Mouse (Mus musculus): ENCODE results near the gene Kat2a. TPM values are rescaled to one million over a fixed set of nuclear protein-coding genes. Genes with fewer than 3 reads are reported as not detected.
A peak's percentile ranks its signal among the peaks of the same experiment; 100 is the strongest.

The Kat2a gene
- total RNA-seq, 2 experiments from 2014 or later: 68.3 to 68.6 TPM

- intact Hi-C loops (cut with DNase I): loop anchor here (2.0 to 5.0 kb wide), 2 partner anchors 46 to 242 kb away; no protein-coding TSS in a partner anchor
- DNase-seq (ENCODE audit: extremely low spot score in 1 of 2, low spot score in 2 of 2): no peak
Measured at GRCm38 (mm10) chr11:100714948-100715347, 2.7 kb upstream of the Kat2a start.

GRCm38 (mm10) chr11:100714534-100714915, 2.3 kb upstream of the Kat2a start:
- peak; percentile 71 to 88 for DNase-seq (ENCODE audit: extremely low spot score in 1 of 2, low spot score in 2 of 2)
- intact Hi-C loops (cut with DNase I): loop anchor here (2.0 to 5.0 kb wide), 2 partner anchors 46 to 243 kb away; no protein-coding TSS in a partner anchor

GRCm38 (mm10) chr11:100713735-100714533, 1.7 kb upstream of the Kat2a start, which contains the start of gene Hspb9:
TSS of gene Hspb9 (plus strand) at chr11:100713850.
- intact Hi-C loops (cut with DNase I): loop anchor here (2.0 to 5.0 kb wide), 2 partner anchors 47 to 243 kb away; no protein-coding TSS in a partner anchor
- peak in 1 of 2 experiments; percentile 86 for DNase-seq (ENCODE audit: extremely low spot score in 1 of 2, low spot score in 2 of 2)

GRCm38 (mm10) chr11:100713174-100713573, 909 bp upstream of the Kat2a start:
- intact Hi-C loops (cut with DNase I): loop anchor here (5.0 kb wide), 1 partner anchor 244 kb away; no protein-coding TSS in a partner anchor
- DNase-seq (ENCODE audit: extremely low spot score in 1 of 2, low spot score in 2 of 2): no peak

GRCm38 (mm10) chr11:100710977-100711376, 1.3 kb downstream of the Kat2a start:
- intact Hi-C loops (cut with DNase I): loop anchor here (5.0 kb wide), 1 partner anchor 246 kb away; no protein-coding TSS in a partner anchor
- DNase-seq (ENCODE audit: extremely low spot score in 1 of 2, low spot score in 2 of 2): no peak

GRCm38 (mm10) chr11:100710528-100710927, 1.7 kb downstream of the Kat2a start:
- intact Hi-C loops (cut with DNase I): loop anchor here (5.0 kb wide), 1 partner anchor 247 kb away; no protein-coding TSS in a partner anchor
- no peak for DNase-seq (ENCODE audit: extremely low spot score in 1 of 2, low spot score in 2 of 2)

GRCm38 (mm10) chr11:100709201-100709810, 3.0 kb downstream of the Kat2a start:
- intact Hi-C loops (cut with DNase I): no loop called here
- DNase-seq (ENCODE audit: extremely low spot score in 1 of 2, low spot score in 2 of 2): no peak

- intact Hi-C loops (cut with DNase I): no loop called here
- DNase-seq (ENCODE audit: extremely low spot score in 1 of 2, low spot score in 2 of 2): no peak
Measured at GRCm38 (mm10) chr11:100705095-100705747, 7.0 kb downstream of the Kat2a start.

- intact Hi-C loops (cut with DNase I): loop anchor here (2.0 kb wide), 1 partner anchor 133 kb away; no protein-coding TSS in a partner anchor
- DNase-seq (ENCODE audit: extremely low spot score in 1 of 2, low spot score in 2 of 2): no peak
Measured at GRCm38 (mm10) chr11:100703851-100704531, 8.3 kb downstream of the Kat2a start, which contains the start of gene Dhx58. TSS of gene Dhx58 (minus strand) at chr11:100704271.

- intact Hi-C loops (cut with DNase I): loop anchor here (2.0 kb wide), 1 partner anchor 133 kb away; no protein-coding TSS in a partner anchor
- no peak for DNase-seq (ENCODE audit: extremely low spot score in 1 of 2, low spot score in 2 of 2)
Measured at GRCm38 (mm10) chr11:100703366-100703765, 8.9 kb downstream of the Kat2a start.

GRCm38 (mm10) chr11:100702906-100703305, 9.4 kb downstream of the Kat2a start:
- intact Hi-C loops (cut with DNase I): loop anchor here (2.0 kb wide), 1 partner anchor 132 kb away; no protein-coding TSS in a partner anchor
- no peak for DNase-seq (ENCODE audit: extremely low spot score in 1 of 2, low spot score in 2 of 2)

GRCm38 (mm10) chr11:100702081-100702851, 10.0 kb downstream of the Kat2a start:
- DNase-seq (ENCODE audit: extremely low spot score in 1 of 2, low spot score in 2 of 2): peak; percentile 66
- intact Hi-C loops (cut with DNase I): loop anchor here (2.0 kb wide), 1 partner anchor 131 kb away; no protein-coding TSS in a partner anchor

- intact Hi-C loops (cut with DNase I): no loop called here
- peak in 1 of 2 experiments; percentile 74 for DNase-seq (ENCODE audit: extremely low spot score in 1 of 2, low spot score in 2 of 2)
Measured at GRCm38 (mm10) chr11:100701301-100701700, 11.0 kb downstream of the Kat2a start.

GRCm38 (mm10) chr11:100700710-100701109, 11.6 kb downstream of the Kat2a start:
- intact Hi-C loops (cut with DNase I): no loop called here
- DNase-seq (ENCODE audit: extremely low spot score in 1 of 2, low spot score in 2 of 2): no peak

- DNase-seq (ENCODE audit: extremely low spot score in 1 of 2, low spot score in 2 of 2): no peak
- intact Hi-C loops (cut with DNase I): no loop called here
Measured at GRCm38 (mm10) chr11:100697921-100698320, 14.3 kb downstream of the Kat2a start.

GRCm38 (mm10) chr11:100694926-100695325, 17.3 kb downstream of the Kat2a start:
- peak in 1 of 2 experiments; percentile 76 for DNase-seq (ENCODE audit: extremely low spot score in 1 of 2, low spot score in 2 of 2)
- intact Hi-C loops (cut with DNase I): loop anchor here (2.0 kb wide), 1 partner anchor 68 kb away; no protein-coding TSS in a partner anchor

GRCm38 (mm10) chr11:100693154-100693553, 19.1 kb downstream of the Kat2a start:
- intact Hi-C loops (cut with DNase I): no loop called here
- DNase-seq (ENCODE audit: extremely low spot score in 1 of 2, low spot score in 2 of 2): no peak

All from left cerebral cortex, postnatal 10 days (tissue).